Mouse (Mus musculus): ENCODE data around the gene Atg7. TPM values are rescaled to one million over a fixed set of nuclear protein-coding genes. Genes with fewer than 3 reads are reported as not detected.

Atg7 gene
- polyA plus RNA-seq, 1 experiment: 18.7 TPM

DNA sequence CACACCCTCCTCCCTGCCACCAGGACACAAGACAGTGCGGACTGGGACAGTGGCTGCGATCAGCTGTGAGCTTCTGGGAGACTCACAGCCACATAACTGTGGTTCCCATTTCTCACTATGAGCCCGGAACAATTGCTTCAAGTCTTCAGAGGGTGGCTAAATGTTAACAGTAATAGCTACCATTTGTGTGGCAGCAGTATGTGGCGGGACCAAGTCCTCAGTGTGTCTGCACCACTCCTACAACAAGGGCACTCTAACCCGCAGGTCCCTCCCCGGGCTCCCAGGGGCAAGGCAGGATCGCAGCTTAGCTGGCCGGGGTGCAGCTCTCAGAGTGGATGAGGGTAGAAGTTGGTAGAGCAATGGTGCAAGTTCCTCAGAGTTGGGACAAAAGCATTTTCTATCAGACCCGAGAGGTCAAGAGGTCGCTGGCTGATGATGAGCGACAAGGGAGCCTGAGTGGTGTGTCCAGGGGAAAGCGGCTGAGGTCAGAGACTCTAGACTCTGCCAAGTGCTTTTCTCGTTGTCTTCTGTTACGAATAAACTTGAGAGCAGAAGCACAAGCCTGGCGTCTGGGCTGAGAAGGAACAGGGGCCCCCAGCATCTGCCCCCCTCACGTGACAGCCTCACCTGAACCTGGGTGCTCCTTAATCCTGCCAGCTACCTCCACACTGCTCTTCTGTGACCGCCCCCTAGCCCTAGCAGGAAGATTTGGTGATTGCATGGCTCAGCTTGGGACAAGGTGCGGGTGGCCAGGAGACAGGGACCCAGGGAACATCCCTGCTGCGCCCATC is 231.4 kb downstream of the Atg7 start:
- Histone ChIP-seq H3K79me2 (ENCODE audit: control insufficient read depth, insufficient read depth) (peaks cover 88% of the 10 kb centered on the region), H3ac (ENCODE audit: control insufficient read depth, insufficient read length) (no peak overlapping the region), H3K4me3 (peak overlapping the region; percentile 37), H3K36me3 (ENCODE audit: control insufficient read depth, insufficient read depth) (peaks cover 5% of the 10 kb centered on the region), H3K4me2 (ENCODE audit: low read depth) (peak overlapping the region; percentile 97), H3K27me3 (ENCODE audit: control insufficient read depth, insufficient read depth, insufficient read length) (no peaks in the 10 kb centered on the region)
- TF ChIP-seq CEBPB (IDR thresholded peaks at IDR 0.05; ENCODE audit: insufficient read depth, poor library complexity, severe bottlenecking) (no peak), USF1 (IDR thresholded peaks at IDR 0.05; ENCODE audit: low read depth) (peak; percentile 47), MYOG (IDR thresholded peaks at IDR 0.05; ENCODE audit: control insufficient read depth in 1 of 3, insufficient read depth in 1 of 3, insufficient read length in 2 of 3, low read depth in 2 of 3) (peak in 1 of 3 experiments; percentile 60)

GRCm38 (mm10) chr6:114875018-114875558 is 232.2 kb downstream of the Atg7 start:
- Histone ChIP-seq H3ac (ENCODE audit: control insufficient read depth, insufficient read length) (no peak overlapping the region), H3K4me2 (ENCODE audit: low read depth) (peak overlapping the region; percentile 97), H3K79me2 (ENCODE audit: control insufficient read depth, insufficient read depth) (peaks cover 88% of the 10 kb centered on the region), H3K36me3 (ENCODE audit: control insufficient read depth, insufficient read depth) (peaks cover 5% of the 10 kb centered on the region), H3K4me3 (peak overlapping the region; percentile 37), H3K27me3 (ENCODE audit: control insufficient read depth, insufficient read depth, insufficient read length) (no peaks in the 10 kb centered on the region)
- TF ChIP-seq E2F4 (IDR thresholded peaks at IDR 0.05; ENCODE audit: insufficient read depth): no peak
- TF ChIP-seq USF1 (IDR thresholded peaks at IDR 0.05; ENCODE audit: low read depth): no peak
- TF ChIP-seq POLR2AphosphoS2 (IDR thresholded peaks at IDR 0.05; ENCODE audit: insufficient read length, low read depth): no peak
- no peak for TF ChIP-seq TCF3 (IDR thresholded peaks at IDR 0.05; ENCODE audit: insufficient read length, low read depth)
- no peak for TF ChIP-seq SRF (IDR thresholded peaks at IDR 0.05; ENCODE audit: control insufficient read depth, insufficient read length, low read depth)
- peak in 1 of 3 experiments; percentile 25 for TF ChIP-seq MYOG (IDR thresholded peaks at IDR 0.05; ENCODE audit: control insufficient read depth in 1 of 3, insufficient read depth in 1 of 3, insufficient read length in 2 of 3, low read depth in 2 of 3)
- TF ChIP-seq MAX (IDR thresholded peaks at IDR 0.05; ENCODE audit: low read depth): no peak
- TF ChIP-seq POLR2A (IDR thresholded peaks at IDR 0.05; ENCODE audit: insufficient read length, low read depth): no peak

GRCm38 (mm10) chr6:114876033-114876432 is 233.1 kb downstream of the Atg7 start:
- H3ac ChIP-seq (ENCODE audit: control insufficient read depth, insufficient read length): no peak overlapping the region
- no peak overlapping the region for H3K4me3 ChIP-seq
- H3K36me3 ChIP-seq (ENCODE audit: control insufficient read depth, insufficient read depth): peaks cover 5% of the 10 kb centered on the region
- no peak for TF ChIP-seq E2F4 (IDR thresholded peaks at IDR 0.05; ENCODE audit: insufficient read depth)
- no peak for TF ChIP-seq MAX (IDR thresholded peaks at IDR 0.05; ENCODE audit: low read depth)
- no peak for TF ChIP-seq REST (IDR thresholded peaks at IDR 0.05; ENCODE audit: insufficient read depth, insufficient read length)
- no peak for TF ChIP-seq MYOD1 (IDR thresholded peaks at IDR 0.05; ENCODE audit: control insufficient read depth in 1 of 3, insufficient read length in 2 of 3, low read depth in 2 of 3)
- TF ChIP-seq TCF12 (IDR thresholded peaks at IDR 0.05; ENCODE audit: insufficient read depth, poor library complexity, severe bottlenecking): no peak
- no peak for TF ChIP-seq POLR2A (IDR thresholded peaks at IDR 0.05; ENCODE audit: insufficient read length, low read depth)
- TF ChIP-seq MYOG (IDR thresholded peaks at IDR 0.05; ENCODE audit: control insufficient read depth in 1 of 3, insufficient read depth in 1 of 3, insufficient read length in 2 of 3, low read depth in 2 of 3): no peak
- no peak for TF ChIP-seq SRF (IDR thresholded peaks at IDR 0.05; ENCODE audit: control insufficient read depth, insufficient read length, low read depth)
- no peak for TF ChIP-seq POLR2AphosphoS2 (IDR thresholded peaks at IDR 0.05; ENCODE audit: insufficient read length, low read depth)
- TF ChIP-seq CEBPB (IDR thresholded peaks at IDR 0.05; ENCODE audit: insufficient read depth, poor library complexity, severe bottlenecking): no peak
- no peak for TF ChIP-seq USF1 (IDR thresholded peaks at IDR 0.05; ENCODE audit: low read depth)
- no peak for TF ChIP-seq TCF3 (IDR thresholded peaks at IDR 0.05; ENCODE audit: insufficient read length, low read depth)
- no peaks in the 10 kb centered on the region for H3K27me3 ChIP-seq (ENCODE audit: control insufficient read depth, insufficient read depth, insufficient read length)
- peak overlapping the region; percentile 97 for H3K4me2 ChIP-seq (ENCODE audit: low read depth)
- peaks cover 91% of the 10 kb centered on the region for H3K79me2 ChIP-seq (ENCODE audit: control insufficient read depth, insufficient read depth)

GRCm38 (mm10) chr6:114876546-114876945 is 233.6 kb downstream of the Atg7 start:
- no peak overlapping the region for H3K4me3 ChIP-seq
- no peak overlapping the region for H3K4me2 ChIP-seq (ENCODE audit: low read depth)
- H3ac ChIP-seq (ENCODE audit: control insufficient read depth, insufficient read length): no peak overlapping the region
- TF ChIP-seq USF1 (IDR thresholded peaks at IDR 0.05; ENCODE audit: low read depth) (no peak), MAX (IDR thresholded peaks at IDR 0.05; ENCODE audit: low read depth) (no peak), MYOG (IDR thresholded peaks at IDR 0.05; ENCODE audit: control insufficient read depth in 1 of 3, insufficient read depth in 1 of 3, insufficient read length in 2 of 3, low read depth in 2 of 3) (no peak), MYOD1 (IDR thresholded peaks at IDR 0.05; ENCODE audit: control insufficient read depth in 1 of 3, insufficient read length in 2 of 3, low read depth in 2 of 3) (no peak), E2F4 (IDR thresholded peaks at IDR 0.05; ENCODE audit: insufficient read depth) (no peak), POLR2A (IDR thresholded peaks at IDR 0.05; ENCODE audit: insufficient read length, low read depth) (no peak), SRF (IDR thresholded peaks at IDR 0.05; ENCODE audit: control insufficient read depth, insufficient read length, low read depth) (no peak), CEBPB (IDR thresholded peaks at IDR 0.05; ENCODE audit: insufficient read depth, poor library complexity, severe bottlenecking) (no peak), REST (IDR thresholded peaks at IDR 0.05; ENCODE audit: insufficient read depth, insufficient read length) (no peak), TCF12 (IDR thresholded peaks at IDR 0.05; ENCODE audit: insufficient read depth, poor library complexity, severe bottlenecking) (no peak), TCF3 (IDR thresholded peaks at IDR 0.05; ENCODE audit: insufficient read length, low read depth) (no peak), POLR2AphosphoS2 (IDR thresholded peaks at IDR 0.05; ENCODE audit: insufficient read length, low read depth) (no peak)
- H3K27me3 ChIP-seq (ENCODE audit: control insufficient read depth, insufficient read depth, insufficient read length): no peaks in the 10 kb centered on the region
- H3K79me2 ChIP-seq (ENCODE audit: control insufficient read depth, insufficient read depth): peaks cover 91% of the 10 kb centered on the region
- peaks cover 5% of the 10 kb centered on the region for H3K36me3 ChIP-seq (ENCODE audit: control insufficient read depth, insufficient read depth)

Measured in myocyte (in vitro differentiated cells).